Mouse (Mus musculus): ENCODE measurements around the gene Gcgr. TPM values are rescaled to one million over a fixed set of nuclear protein-coding genes. Genes with fewer than 3 reads are reported as not detected.

Gene Gcgr
- polyA plus RNA-seq (2012): not detected in 2 replicates

- no peak for TF ChIP-seq GATA1 (IDR thresholded peaks at IDR 0.05; ENCODE audit: low read length)
These were observed at the start of gene Gcgr for GRCm38 (mm10) chr11:120530085-120530964. Gene Gcgr (plus strand): TSS chr11:120530699.

- no peak for TF ChIP-seq GATA1 (IDR thresholded peaks at IDR 0.05; ENCODE audit: low read length)
These were observed 47.0 kb upstream of the Gcgr start for GRCm38 (mm10) chr11:120483448-120483934.

DNA sequence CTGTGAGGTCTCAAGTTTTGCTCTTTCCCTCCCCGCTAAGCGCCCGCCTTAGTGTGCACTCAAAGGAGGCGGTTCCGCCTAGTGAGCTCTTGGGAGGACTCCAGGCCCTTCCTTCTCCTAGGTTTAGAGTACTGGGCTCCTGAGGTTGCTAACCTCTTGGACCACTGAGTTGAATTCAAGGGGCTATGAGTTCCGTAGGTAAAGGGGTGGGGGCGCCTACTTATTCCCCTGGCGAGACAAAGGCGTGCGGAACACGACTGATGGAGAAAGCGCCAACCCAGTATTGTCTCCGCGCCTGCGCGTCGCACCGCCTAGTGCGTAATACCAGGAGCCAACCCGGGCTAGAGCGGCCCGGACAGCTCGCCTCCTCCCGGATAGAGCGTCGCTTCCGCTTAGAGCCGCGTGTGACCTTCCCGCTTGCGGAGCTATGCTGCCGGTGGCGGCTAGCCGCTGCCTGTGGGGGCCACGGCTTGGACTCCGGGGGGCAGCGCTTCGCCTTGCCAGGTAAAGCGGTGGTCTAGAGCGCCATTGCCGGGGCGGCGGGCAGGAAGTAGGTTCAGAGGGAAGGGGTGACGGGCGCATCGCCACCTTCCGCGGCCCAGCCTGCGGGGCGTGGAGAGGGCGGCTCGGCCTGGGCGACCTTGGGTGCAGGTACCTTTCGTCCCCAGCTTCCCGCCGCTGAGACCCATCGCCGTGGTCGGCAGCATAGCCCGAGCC is 46.1 kb upstream of the Gcgr start, which contains the start of gene Mrpl12:
Gene Mrpl12 (plus strand): TSS at position 349 of the 717 bp plus-strand sequence.
- no peak for TF ChIP-seq GATA1 (IDR thresholded peaks at IDR 0.05; ENCODE audit: low read length)

- no peak for TF ChIP-seq GATA1 (IDR thresholded peaks at IDR 0.05; ENCODE audit: low read length)
These were observed 45.2 kb upstream of the Gcgr start for GRCm38 (mm10) chr11:120485251-120485650.

GRCm38 (mm10) chr11:120488516-120488915 is 42.0 kb upstream of the Gcgr start:
- no peak for TF ChIP-seq GATA1 (IDR thresholded peaks at IDR 0.05; ENCODE audit: low read length)

DNA sequence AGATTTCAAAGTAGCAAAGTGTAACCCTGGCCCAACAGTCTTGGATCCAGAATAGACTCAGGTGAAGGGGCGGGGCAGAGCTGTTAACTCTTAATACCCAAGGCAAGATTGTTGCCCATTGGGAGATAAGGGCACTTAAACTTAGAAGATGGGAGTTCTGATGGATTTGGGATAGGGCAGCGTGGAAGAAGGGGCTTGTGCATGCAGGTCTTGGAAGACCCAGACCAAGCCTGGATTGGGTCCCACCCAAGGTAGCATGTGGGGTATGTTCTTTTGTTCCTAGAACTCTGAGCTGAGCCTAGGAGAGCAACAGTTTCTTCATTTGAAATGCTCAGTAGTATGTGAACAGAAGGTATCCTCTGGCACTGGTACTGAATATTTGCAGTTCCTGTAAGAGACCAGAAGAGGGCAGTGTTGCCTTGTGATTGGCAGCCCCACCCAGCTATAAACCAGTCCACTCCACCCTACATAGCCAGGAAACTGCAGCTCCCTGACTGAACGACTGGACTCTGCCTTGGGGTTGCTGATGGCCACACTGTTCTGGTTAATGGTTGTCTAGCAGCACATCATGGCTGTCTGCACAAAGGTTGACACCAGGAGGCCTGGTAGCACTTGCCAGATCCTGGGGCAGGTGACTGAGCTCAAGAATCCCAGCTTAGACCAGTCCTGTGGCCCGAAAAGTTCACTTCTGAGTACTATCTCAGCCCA is 41.3 kb upstream of the Gcgr start:
- TF ChIP-seq GATA1 (IDR thresholded peaks at IDR 0.05; ENCODE audit: low read length): no peak

- no peak for TF ChIP-seq GATA1 (IDR thresholded peaks at IDR 0.05; ENCODE audit: low read length)
These were observed 40.0 kb upstream of the Gcgr start for GRCm38 (mm10) chr11:120490291-120491046.

- no peak for TF ChIP-seq GATA1 (IDR thresholded peaks at IDR 0.05; ENCODE audit: low read length)
These were observed 39.0 kb upstream of the Gcgr start, which contains the start of gene Slc25a10 for GRCm38 (mm10) chr11:120491317-120492023. Gene Slc25a10 (plus strand): TSS chr11:120491840.

- TF ChIP-seq GATA1 (IDR thresholded peaks at IDR 0.05; ENCODE audit: low read length): no peak
These were observed 38.2 kb upstream of the Gcgr start for GRCm38 (mm10) chr11:120492024-120492877.

GRCm38 (mm10) chr11:120492878-120493203 is 37.7 kb upstream of the Gcgr start:
- no peak for TF ChIP-seq GATA1 (IDR thresholded peaks at IDR 0.05; ENCODE audit: low read length)

DNA sequence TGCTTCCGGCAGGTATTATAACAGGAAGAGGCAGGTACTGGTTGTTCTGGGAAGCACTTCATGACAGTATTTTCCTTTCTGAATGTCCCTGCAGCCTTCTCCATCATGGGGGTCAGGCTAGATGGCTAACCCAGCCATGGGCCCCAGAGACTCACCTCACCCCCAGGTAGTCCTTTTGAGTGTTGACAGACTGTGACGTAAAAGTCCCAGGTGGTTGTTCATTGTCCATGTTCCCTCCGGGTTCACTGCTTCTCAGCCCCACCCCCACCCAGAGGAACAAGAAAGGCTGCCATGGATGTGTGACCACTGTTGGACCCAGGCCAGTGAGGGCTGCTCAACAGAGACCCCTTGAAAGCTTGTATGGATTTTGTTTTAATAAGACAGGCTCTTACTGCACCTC is 37.1 kb upstream of the Gcgr start:
- no peak for TF ChIP-seq GATA1 (IDR thresholded peaks at IDR 0.05; ENCODE audit: low read length)

- TF ChIP-seq GATA1 (IDR thresholded peaks at IDR 0.05; ENCODE audit: low read length): no peak
These were observed 36.6 kb upstream of the Gcgr start for GRCm38 (mm10) chr11:120493911-120494310.

- TF ChIP-seq GATA1 (IDR thresholded peaks at IDR 0.05; ENCODE audit: low read length): no peak
These were observed 33.1 kb upstream of the Gcgr start for GRCm38 (mm10) chr11:120497436-120497835.
